Mouse (Mus musculus): ENCODE measurements around the gene Parvb. TPM values are rescaled to one million over a fixed set of nuclear protein-coding genes. Genes with fewer than 3 reads are reported as not detected.
"Not testable (repeated sequence)": the region's sequence is repeated elsewhere in the genome, so short reads cannot be mapped to it uniquely, and the experiment has no call there.

Gene Parvb
- polyA plus RNA-seq, 1 experiment, result 3.6 TPM

- no peak for DNase-seq (ENCODE audit: low read depth, low spot score)
- WGBS, result 63% methylated on average over 20 of the region's 20 CpGs
Measured at GRCm38 (mm10) chr15:84282206-84283085, 50.6 kb downstream of the Parvb start.

GRCm38 (mm10) chr15:84284059-84284458 is 52.2 kb downstream of the Parvb start:
- DNase-seq (ENCODE audit: low read depth, low spot score), result no peak
- whole genome bisulfite sequencing, result 61% methylated on average over 5 of the region's 5 CpGs

GRCm38 (mm10) chr15:84285453-84285852 is 53.6 kb downstream of the Parvb start:
- DNase-seq (ENCODE audit: low read depth, low spot score), result no peak
- 79% methylated on average over 7 of the region's 7 CpGs for WGBS

- 77% methylated on average over 1 of the region's 1 CpGs for WGBS
Measured at GRCm38 (mm10) chr15:84288953-84289352, 57.1 kb downstream of the Parvb start.

GRCm38 (mm10) chr15:84291097-84291496 is 59.3 kb downstream of the Parvb start:
- 87% methylated on average over 5 of the region's 5 CpGs for WGBS
- DNase-seq (ENCODE audit: low read depth, low spot score), result no peak

More at GRCm38 (mm10) chr15:84288953-84289352, 57.1 kb downstream of the Parvb start:
- DNase-seq (ENCODE audit: low read depth, low spot score), result not testable (repeated sequence)

GRCm38 (mm10) chr15:84293590-84293989 is 61.7 kb downstream of the Parvb start:
- no peak for DNase-seq (ENCODE audit: low read depth, low spot score)
- 83% methylated on average over 12 of the region's 12 CpGs for WGBS

GRCm38 (mm10) chr15:84294391-84294790 is 62.5 kb downstream of the Parvb start:
- no peak for DNase-seq (ENCODE audit: low read depth, low spot score)

GRCm38 (mm10) chr15:84295225-84295624 is 63.4 kb downstream of the Parvb start:
- DNase-seq (ENCODE audit: low read depth, low spot score), result no peak
- WGBS, result 58% methylated on average over 10 of the region's 10 CpGs

More at GRCm38 (mm10) chr15:84294391-84294790, 62.5 kb downstream of the Parvb start:
- WGBS, result 79% methylated on average over 9 of the region's 9 CpGs

GRCm38 (mm10) chr15:84297454-84297853 is 65.6 kb downstream of the Parvb start:
- WGBS, result 43% methylated on average over 8 of the region's 8 CpGs
- no peak for DNase-seq (ENCODE audit: low read depth, low spot score)

GRCm38 (mm10) chr15:84298804-84299370 is 67.0 kb downstream of the Parvb start:
- WGBS, result 35% methylated on average over 13 of the region's 13 CpGs
- DNase-seq (ENCODE audit: low read depth, low spot score), result no peak

- 71% methylated on average over 9 of the region's 9 CpGs for WGBS
- no peak for DNase-seq (ENCODE audit: low read depth, low spot score)
Measured at GRCm38 (mm10) chr15:84299662-84300333, 68.0 kb downstream of the Parvb start.

- WGBS, result 65% methylated on average over 2 of the region's 2 CpGs
- DNase-seq (ENCODE audit: low read depth, low spot score), result no peak
Measured at GRCm38 (mm10) chr15:84300591-84300990, 68.7 kb downstream of the Parvb start.

- no peak for DNase-seq (ENCODE audit: low read depth, low spot score)
- WGBS, result 15% methylated on average over 7 of the region's 7 CpGs
Measured at GRCm38 (mm10) chr15:84301026-84301425, 69.2 kb downstream of the Parvb start.

- DNase-seq (ENCODE audit: low read depth, low spot score), result no peak
- WGBS, result 71% methylated on average over 8 of the region's 8 CpGs
Measured at GRCm38 (mm10) chr15:84301641-84302420, 70.0 kb downstream of the Parvb start.

GRCm38 (mm10) chr15:84303264-84303663 is 71.4 kb downstream of the Parvb start:
- DNase-seq (ENCODE audit: low read depth, low spot score), result no peak
- WGBS, result 40% methylated on average over 10 of the region's 10 CpGs

- no peak for DNase-seq (ENCODE audit: low read depth, low spot score)
- 81% methylated on average over 10 of the region's 10 CpGs for WGBS
Measured at GRCm38 (mm10) chr15:84305333-84305732, 73.5 kb downstream of the Parvb start.

- no peak for DNase-seq (ENCODE audit: low read depth, low spot score)
- WGBS, result 65% methylated on average over 11 of the region's 11 CpGs
Measured at GRCm38 (mm10) chr15:84310271-84310670, 78.4 kb downstream of the Parvb start.

- 73% methylated on average over 9 of the region's 9 CpGs for WGBS
Measured at GRCm38 (mm10) chr15:84311295-84312085, 79.6 kb downstream of the Parvb start.

More at GRCm38 (mm10) chr15:84311295-84312085, 79.6 kb downstream of the Parvb start:
- DNase-seq (ENCODE audit: low read depth, low spot score), result no peak

Measured in large intestine, adult 2 months (tissue).